ENCODE assay signal across 13 mouse cellular contexts in genomic region chr2:73772945-73773344, GRCm38 (mm10). TPM values are rescaled to one million over a fixed set of nuclear protein-coding genes. Genes with fewer than 3 reads are reported as not detected.
DNase-seq lines count a peak whose midpoint lies in the region; ATAC-seq lines count a peak whose summit lies in the region.
"Had no signal": no experiment of that assay in that cellular context is flagged by ENCODE, and none has a peak within 500 bp of the region (broad histone marks: within the 10 kb centered on the region; RNA-seq: fewer than 3 reads in every experiment).

No protein-coding gene starts in this region.

- no peak for DNase-seq in heart, adult 18-20 months
- DNase-seq in kidney, postnatal 36 days = no peak
- no peak for DNase-seq in Muller cell, postnatal 12 days (ENCODE audit: inconsistent ontology term)
- DNase-seq: adrenal gland, postnatal 25 days; cerebellum, adult 11-12 months; lung, postnatal 10 days had no signal

- no peak overlapping the region for H3K27ac ChIP-seq in heart, embryonic 13.5 days (replicated peaks)
- H3K27ac ChIP-seq in forebrain, embryonic 13.5 days = no peak overlapping the region
- H3K27ac ChIP-seq in limb, embryonic 12.5 days = no peak overlapping the region
- H3K27ac ChIP-seq in neural tube, embryonic 14.5 days (ENCODE audit: low read depth, low read length) = no peak overlapping the region
- H3K27ac ChIP-seq: kidney, postnatal 0 days had no signal

- H3K9ac ChIP-seq in heart, embryonic 13.5 days = 0 out of 2 replicates have a peak overlapping the region, but pooled peaks have one; percentile 19
- peak overlapping the region; percentile 56; the same call in 1 of the 2 replicates for H3K9ac ChIP-seq in forebrain, embryonic 13.5 days
- H3K9ac ChIP-seq in limb, embryonic 12.5 days (replicated peaks) = no peak overlapping the region
- no peak overlapping the region for H3K9ac ChIP-seq in neural tube, embryonic 14.5 days (replicated peaks; ENCODE audit: low read depth, low read length)

- H3K4me3 ChIP-seq in heart, embryonic 13.5 days = no peak overlapping the region
- H3K4me3 ChIP-seq in forebrain, embryonic 13.5 days = peak overlapping the region; percentile 82
- 0 out of 2 replicates have a peak overlapping the region, but pooled peaks have one; percentile 90 for H3K4me3 ChIP-seq in limb, embryonic 12.5 days (replicated peaks)
- H3K4me3 ChIP-seq in neural tube, embryonic 14.5 days (ENCODE audit: low read depth, low read length) = peak overlapping the region; percentile 78

- peaks cover 25% of the 10 kb centered on the region for H3K4me1 ChIP-seq in heart, embryonic 13.5 days
- H3K4me1 ChIP-seq in forebrain, embryonic 13.5 days = peaks cover 45% of the 10 kb centered on the region
- peaks cover 48% of the 10 kb centered on the region for H3K4me1 ChIP-seq in limb, embryonic 12.5 days (replicated peaks)
- peaks cover 12% of the 10 kb centered on the region for H3K4me1 ChIP-seq in neural tube, embryonic 14.5 days (ENCODE audit: control insufficient read depth, insufficient read depth, low read length)

- 40% methylated on average over 1 of the region's 1 CpGs for WGBS in heart, embryonic 13.5 days
- 9% methylated on average over 1 of the region's 1 CpGs for WGBS in forebrain, embryonic 13.5 days
- 38% methylated on average over 1 of the region's 1 CpGs for WGBS in limb, embryonic 12.5 days
- 19% methylated on average over 1 of the region's 1 CpGs for WGBS in neural tube, embryonic 14.5 days

- peaks cover 5% of the 10 kb centered on the region; the same call in 1 of the 2 replicates for H3K27me3 ChIP-seq in heart, embryonic 13.5 days (replicated peaks)
- H3K27me3 ChIP-seq in forebrain, embryonic 13.5 days = no peaks in the 10 kb centered on the region
- no peaks in the 10 kb centered on the region for H3K27me3 ChIP-seq in limb, embryonic 12.5 days
- H3K27me3 ChIP-seq in neural tube, embryonic 14.5 days (ENCODE audit: control insufficient read depth, insufficient read depth, low read length) = no peaks in the 10 kb centered on the region

- H3K9me3 ChIP-seq in heart, embryonic 13.5 days = no peaks in the 10 kb centered on the region
- H3K9me3 ChIP-seq in forebrain, embryonic 13.5 days (replicated peaks) = no peaks in the 10 kb centered on the region
- H3K9me3 ChIP-seq in limb, embryonic 12.5 days = no peaks in the 10 kb centered on the region
- no peaks in the 10 kb centered on the region for H3K9me3 ChIP-seq in neural tube, embryonic 14.5 days (ENCODE audit: control insufficient read depth, low read length)

- no peak for ATAC-seq in heart, embryonic 13.5 days (ENCODE audit: extremely low read depth, insufficient number of reproducible peaks, low FRiP score, low TSS enrichment)
- no peak for ATAC-seq in forebrain, embryonic 13.5 days
- no peak for ATAC-seq in limb, embryonic 12.5 days (ENCODE audit: insufficient number of reproducible peaks, insufficient read depth, low FRiP score, low TSS enrichment, low read depth)
- ATAC-seq in neural tube, embryonic 14.5 days (ENCODE audit: low read depth) = no peak
- no peak for ATAC-seq in megakaryocyte progenitor cell, adult 5-6 weeks (replicated peaks; ENCODE audit: poor library complexity)

- no peaks in the 10 kb centered on the region for H3K36me3 ChIP-seq in heart, embryonic 13.5 days
- no peaks in the 10 kb centered on the region for H3K36me3 ChIP-seq in forebrain, embryonic 13.5 days (ENCODE audit: poor library complexity, severe bottlenecking)
- no peaks in the 10 kb centered on the region for H3K36me3 ChIP-seq in limb, embryonic 12.5 days
- H3K36me3 ChIP-seq in neural tube, embryonic 14.5 days (ENCODE audit: control insufficient read depth, insufficient read depth, low read length) = no peaks in the 10 kb centered on the region

- H3K4me2 ChIP-seq in heart, embryonic 13.5 days = peak overlapping the region; percentile 85
- peak overlapping the region; percentile 67 for H3K4me2 ChIP-seq in forebrain, embryonic 13.5 days
- peak overlapping the region; percentile 60 for H3K4me2 ChIP-seq in limb, embryonic 12.5 days
- peak overlapping the region; percentile 61 for H3K4me2 ChIP-seq in neural tube, embryonic 14.5 days (ENCODE audit: low read depth, low read length)
- H3K4me2 ChIP-seq: liver, embryonic 11.5 days had no signal

RNA-seq across cellular contexts. Expression of gene Chn1, which starts 2.2 kb away (rescaled TPM):
- polyA plus RNA-seq in heart, embryonic 13.5 days (2015; fragmentation: Nextera tagmentation; extraction: Ambion mirVana) = 16.7 and 17.3 TPM in 2 replicates
- 10 to 100 TPM; 33.5 to 36.7 TPM for total RNA-seq in heart, adult 18-20 months (2021)
- polyA plus RNA-seq in forebrain, embryonic 13.5 days (2015; fragmentation: Nextera tagmentation; extraction: Ambion mirVana) = 67.9 and 71.9 TPM in 2 replicates
- 38.2 and 41.9 TPM in 2 replicates for polyA plus RNA-seq in limb, embryonic 12.5 days (2016; fragmentation: Nextera tagmentation; extraction: Ambion mirVana)
- polyA plus RNA-seq in neural tube, embryonic 14.5 days (2014; fragmentation: Nextera tagmentation; extraction: Ambion mirVana) = 124 and 135 TPM in 2 replicates
- 0.10 TPM in 1 of 2 replicates, not detected in the other for total RNA-seq in megakaryocyte progenitor cell, adult 5-6 weeks (2015)
- total RNA-seq in megakaryocyte progenitor cell, adult 5-6 weeks (2017) = 0.21 and 0.51 TPM in 2 replicates

Comparison
In these comparisons a context has a peak if more than half of its experiments do, and no peak if none do; other contexts are left out.
1. H3K9ac ChIP-seq: peak in heart, embryonic 13.5 days (single experiment) and forebrain, embryonic 13.5 days (single experiment); none in limb, embryonic 12.5 days (single experiment) and neural tube, embryonic 14.5 days (single experiment).
2. Peak in every context shown above with its lines, with median percentiles within 50 percentile points of each other: H3K4me2 ChIP-seq.